Mouse (Mus musculus): ENCODE data around the gene Adm2.
A peak's percentile ranks its signal among the peaks of the same experiment; 100 is the strongest.

Gene Adm2

GRCm38 (mm10) chr15:89309962-89310498, 12.5 kb upstream of the Adm2 start:
- no peak for DNase-seq (ENCODE audit: extremely low spot score, low spot score)

- DNase-seq (ENCODE audit: extremely low spot score, low spot score): no peak
Observed at GRCm38 (mm10) chr15:89313359-89313758, 9.2 kb upstream of the Adm2 start.

GRCm38 (mm10) chr15:89314107-89314506, 8.4 kb upstream of the Adm2 start:
- DNase-seq (ENCODE audit: extremely low spot score, low spot score): no peak

GRCm38 (mm10) chr15:89314511-89315189, 7.9 kb upstream of the Adm2 start:
- peak; percentile 44 for DNase-seq (ENCODE audit: extremely low spot score, low spot score)

GRCm38 (mm10) chr15:89315190-89315731, 7.3 kb upstream of the Adm2 start, which contains the start of gene Sbf1:
TSS of gene Sbf1 (minus strand) at chr15:89315311.
- peak; percentile 96 for DNase-seq (ENCODE audit: extremely low spot score, low spot score)

GRCm38 (mm10) chr15:89316146-89316545, 6.4 kb upstream of the Adm2 start:
- DNase-seq (ENCODE audit: extremely low spot score, low spot score): no peak

GRCm38 (mm10) chr15:89321264-89321663, 1.3 kb upstream of the Adm2 start:
- no peak for DNase-seq (ENCODE audit: extremely low spot score, low spot score)

GRCm38 (mm10) chr15:89323656-89324055, 1.1 kb downstream of the Adm2 start:
- DNase-seq (ENCODE audit: extremely low spot score, low spot score): no peak

GRCm38 (mm10) chr15:89326441-89326840, 3.9 kb downstream of the Adm2 start:
- no peak for DNase-seq (ENCODE audit: extremely low spot score, low spot score)

GRCm38 (mm10) chr15:89334271-89334670, 11.8 kb downstream of the Adm2 start, which contains the start of gene Miox:
TSS of gene Miox (plus strand) at chr15:89334398.
- DNase-seq (ENCODE audit: extremely low spot score, low spot score): no peak

GRCm38 (mm10) chr15:89334774-89335537, 12.4 kb downstream of the Adm2 start:
- DNase-seq (ENCODE audit: extremely low spot score, low spot score): no peak

GRCm38 (mm10) chr15:89336422-89336821, 13.9 kb downstream of the Adm2 start:
- DNase-seq (ENCODE audit: extremely low spot score, low spot score): no peak

GRCm38 (mm10) chr15:89339696-89340095, 17.2 kb downstream of the Adm2 start:
- no peak for DNase-seq (ENCODE audit: extremely low spot score, low spot score)

- DNase-seq (ENCODE audit: extremely low spot score, low spot score): no peak
Observed at GRCm38 (mm10) chr15:89340136-89340535, 17.6 kb downstream of the Adm2 start.

- no peak for DNase-seq (ENCODE audit: extremely low spot score, low spot score)
Observed at GRCm38 (mm10) chr15:89341678-89342077, 19.2 kb downstream of the Adm2 start.

- DNase-seq (ENCODE audit: extremely low spot score, low spot score): no peak
Observed at GRCm38 (mm10) chr15:89343325-89343724, 20.8 kb downstream of the Adm2 start.

- no peak for DNase-seq (ENCODE audit: extremely low spot score, low spot score)
Observed at GRCm38 (mm10) chr15:89350447-89350846, 27.9 kb downstream of the Adm2 start.

GRCm38 (mm10) chr15:89351302-89351701, 28.8 kb downstream of the Adm2 start:
- no peak for DNase-seq (ENCODE audit: extremely low spot score, low spot score)

- DNase-seq (ENCODE audit: extremely low spot score, low spot score): no peak
Observed at GRCm38 (mm10) chr15:89352054-89352453, 29.5 kb downstream of the Adm2 start.

- no peak for DNase-seq (ENCODE audit: extremely low spot score, low spot score)
Observed at GRCm38 (mm10) chr15:89352795-89353194, 30.3 kb downstream of the Adm2 start.

GRCm38 (mm10) chr15:89353837-89354236, 31.3 kb downstream of the Adm2 start:
- no peak for DNase-seq (ENCODE audit: extremely low spot score, low spot score)

- DNase-seq (ENCODE audit: extremely low spot score, low spot score): no peak
Observed at GRCm38 (mm10) chr15:89354455-89354854, 31.9 kb downstream of the Adm2 start.

Measured in neural tube, embryonic 10.5 days (tissue).